Mouse (Mus musculus): ENCODE measurements around the gene Cpeb4. TPM values are rescaled to one million over a fixed set of nuclear protein-coding genes. Genes with fewer than 3 reads are reported as not detected.

Cpeb4 gene
- polyA plus RNA-seq, 1 experiment from 2014 or later: 5.9 TPM

- Histone ChIP-seq H3K27me3 (ENCODE audit: control insufficient read depth, insufficient read depth, low read length) (no peaks in the 10 kb centered on the region), H3K4me1 (ENCODE audit: control insufficient read depth, insufficient read depth, low read length) (no peaks in the 10 kb centered on the region), H3K4me2 (ENCODE audit: low read depth, low read length) (no peak overlapping the region), H3K9ac (ENCODE audit: low read length) (no peak overlapping the region), H3K27ac (ENCODE audit: low read length) (no peak overlapping the region), H3K36me3 (ENCODE audit: control insufficient read depth, insufficient read depth) (no peaks in the 10 kb centered on the region), H3K4me3 (ENCODE audit: low read length) (no peak overlapping the region), H3K9me3 (replicated peaks; ENCODE audit: control insufficient read depth, low read length) (no peaks in the 10 kb centered on the region)
- no peak for ATAC-seq (replicated peaks; ENCODE audit: extremely low read depth, insufficient read depth, low FRiP score)
- WGBS: 78% methylated on average over 13 of the region's 13 CpGs
These were observed 69.1 kb downstream of the Cpeb4 start for GRCm38 (mm10) chr11:31940898-31941639.

DNA sequence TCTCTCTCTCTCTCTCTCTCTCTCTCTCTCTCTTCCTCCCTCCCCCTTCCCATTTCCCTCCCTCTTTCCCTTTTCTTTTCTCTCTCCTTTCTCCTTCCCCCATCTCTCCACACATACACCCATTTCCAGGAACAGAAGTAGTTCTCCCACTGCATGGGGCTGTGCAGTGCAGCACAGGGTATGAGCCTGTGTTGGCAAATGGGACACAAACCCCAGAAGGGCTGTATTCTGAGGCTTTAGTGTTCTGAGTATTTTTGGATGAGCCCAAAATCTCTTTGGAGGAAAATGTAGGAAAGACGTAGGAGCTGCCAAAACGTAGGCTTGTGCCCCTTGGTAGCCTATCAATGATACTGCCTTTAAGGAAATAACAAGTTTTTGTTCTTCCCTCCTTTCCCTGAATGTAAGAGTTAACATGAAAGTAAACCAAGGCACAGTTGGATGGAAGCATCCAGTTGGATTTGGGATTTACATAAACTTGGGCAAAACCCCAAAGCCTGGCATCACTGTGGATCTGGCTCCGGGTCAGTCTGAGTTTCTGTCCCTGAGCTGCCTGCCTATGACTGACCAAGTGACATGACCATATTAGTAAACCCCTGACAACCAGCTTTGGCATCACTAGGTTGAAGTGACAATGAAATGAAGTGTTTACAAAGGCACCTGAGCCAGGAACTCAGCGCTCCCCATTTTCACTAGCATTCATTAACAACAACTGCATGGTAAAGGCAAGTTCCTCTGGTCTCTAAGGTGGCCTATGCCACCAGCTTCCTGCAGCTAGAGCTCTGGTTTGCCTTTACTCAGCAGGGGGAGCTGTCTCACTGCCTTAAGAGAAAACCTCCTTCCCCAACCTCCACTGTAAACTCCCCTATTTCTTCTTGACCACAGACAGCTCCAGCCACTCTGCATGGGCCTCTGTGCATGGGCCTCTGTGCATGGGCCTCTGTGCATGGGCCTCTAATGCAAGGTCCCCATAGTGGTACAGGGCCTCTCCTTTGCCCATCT is 69.9 kb downstream of the Cpeb4 start:
- H3K4me3 ChIP-seq (ENCODE audit: low read length): no peak overlapping the region
- no peaks in the 10 kb centered on the region for H3K27me3 ChIP-seq (ENCODE audit: control insufficient read depth, insufficient read depth, low read length)
- ATAC-seq (replicated peaks; ENCODE audit: extremely low read depth, insufficient read depth, low FRiP score): no peak
- no peaks in the 10 kb centered on the region for H3K36me3 ChIP-seq (ENCODE audit: control insufficient read depth, insufficient read depth)
- no peak overlapping the region for H3K27ac ChIP-seq (ENCODE audit: low read length)
- 84% methylated on average over 4 of the region's 4 CpGs for WGBS
- no peak overlapping the region for H3K4me2 ChIP-seq (ENCODE audit: low read depth, low read length)
- no peak overlapping the region for H3K9ac ChIP-seq (ENCODE audit: low read length)
- no peaks in the 10 kb centered on the region for H3K9me3 ChIP-seq (replicated peaks; ENCODE audit: control insufficient read depth, low read length)
- H3K4me1 ChIP-seq (ENCODE audit: control insufficient read depth, insufficient read depth, low read length): no peaks in the 10 kb centered on the region

DNA sequence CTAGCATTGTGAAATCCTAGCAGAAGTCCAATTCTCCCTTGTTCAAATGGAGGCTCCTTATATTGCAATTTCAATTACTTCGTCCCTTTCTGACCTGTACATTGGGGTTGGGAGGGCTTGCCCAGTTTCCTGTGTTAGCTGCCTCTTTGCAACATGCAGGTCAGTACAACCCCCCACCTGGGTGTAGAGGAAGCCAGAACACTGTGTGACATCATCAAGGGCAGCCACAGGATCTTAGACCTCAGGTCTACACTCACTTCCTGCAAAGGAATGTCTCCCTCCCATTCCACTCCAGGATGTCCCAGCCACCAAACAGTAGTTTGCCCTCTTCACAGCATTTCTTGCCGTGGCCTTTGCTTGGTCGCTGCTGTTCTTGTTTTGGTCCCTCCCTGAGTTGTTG is 73.5 kb downstream of the Cpeb4 start:
- 74% methylated on average over 3 of the region's 3 CpGs for WGBS
- no peaks in the 10 kb centered on the region for H3K9me3 ChIP-seq (replicated peaks; ENCODE audit: control insufficient read depth, low read length)
- no peak overlapping the region for H3K4me3 ChIP-seq (ENCODE audit: low read length)
- no peak overlapping the region for H3K9ac ChIP-seq (ENCODE audit: low read length)
- H3K4me2 ChIP-seq (ENCODE audit: low read depth, low read length): no peak overlapping the region
- H3K36me3 ChIP-seq (ENCODE audit: control insufficient read depth, insufficient read depth): no peaks in the 10 kb centered on the region
- peaks cover 7% of the 10 kb centered on the region for H3K4me1 ChIP-seq (ENCODE audit: control insufficient read depth, insufficient read depth, low read length)
- H3K27ac ChIP-seq (ENCODE audit: low read length): no peak overlapping the region
- no peak for ATAC-seq (replicated peaks; ENCODE audit: extremely low read depth, insufficient read depth, low FRiP score)
- no peaks in the 10 kb centered on the region for H3K27me3 ChIP-seq (ENCODE audit: control insufficient read depth, insufficient read depth, low read length)

GRCm38 (mm10) chr11:31948462-31949330 is 76.7 kb downstream of the Cpeb4 start:
- Histone ChIP-seq H3K4me3 (ENCODE audit: low read length) (peak overlapping the region; percentile 49), H3K4me2 (ENCODE audit: low read depth, low read length) (peak overlapping the region; percentile 61), H3K4me1 (ENCODE audit: control insufficient read depth, insufficient read depth, low read length) (peaks cover 7% of the 10 kb centered on the region), H3K27me3 (ENCODE audit: control insufficient read depth, insufficient read depth, low read length) (no peaks in the 10 kb centered on the region; the same call in 1 of the 2 replicates), H3K9ac (ENCODE audit: low read length) (peak overlapping the region; percentile 42), H3K9me3 (replicated peaks; ENCODE audit: control insufficient read depth, low read length) (no peaks in the 10 kb centered on the region), H3K36me3 (ENCODE audit: control insufficient read depth, insufficient read depth) (no peaks in the 10 kb centered on the region), H3K27ac (ENCODE audit: low read length) (no peak overlapping the region)
- peak; percentile 30; the same call in 1 of the 2 replicates for ATAC-seq (replicated peaks; ENCODE audit: extremely low read depth, insufficient read depth, low FRiP score)
- 20% methylated on average over 15 of the region's 15 CpGs for WGBS

DNA sequence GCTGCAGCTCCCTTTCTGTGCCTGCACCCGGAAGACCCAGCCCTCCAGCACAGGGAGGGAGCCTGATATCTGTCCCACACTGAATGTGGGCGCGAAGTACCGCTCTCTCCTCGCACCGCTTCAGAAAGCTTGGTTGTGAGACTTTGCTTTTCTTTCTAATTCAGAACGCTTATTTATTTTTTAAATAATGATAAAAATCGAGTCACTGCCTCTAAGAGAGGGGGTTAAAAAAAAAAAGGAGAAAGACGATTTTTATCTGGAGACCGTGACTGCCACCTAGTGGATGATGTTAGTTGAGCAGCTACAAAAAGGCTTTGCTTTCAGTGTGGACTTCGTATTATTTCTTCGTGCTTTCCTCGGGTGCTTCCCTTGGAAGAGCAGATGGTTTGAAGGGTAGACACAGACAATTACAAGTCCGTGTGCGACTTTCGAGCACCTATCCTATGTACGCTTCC is 77.3 kb downstream of the Cpeb4 start:
- Histone ChIP-seq H3K4me2 (ENCODE audit: low read depth, low read length) (peak overlapping the region; percentile 61), H3K27me3 (ENCODE audit: control insufficient read depth, insufficient read depth, low read length) (no peaks in the 10 kb centered on the region; the same call in 1 of the 2 replicates), H3K4me3 (ENCODE audit: low read length) (peak overlapping the region; percentile 49), H3K27ac (ENCODE audit: low read length) (no peak overlapping the region), H3K36me3 (ENCODE audit: control insufficient read depth, insufficient read depth) (no peaks in the 10 kb centered on the region), H3K9ac (ENCODE audit: low read length) (peak overlapping the region; percentile 45), H3K9me3 (replicated peaks; ENCODE audit: control insufficient read depth, low read length) (no peaks in the 10 kb centered on the region), H3K4me1 (ENCODE audit: control insufficient read depth, insufficient read depth, low read length) (peaks cover 7% of the 10 kb centered on the region)
- peak; percentile 74 for ATAC-seq (replicated peaks; ENCODE audit: extremely low read depth, insufficient read depth, low FRiP score)
- 2% methylated on average over 17 of the region's 17 CpGs for whole genome bisulfite sequencing

DNA sequence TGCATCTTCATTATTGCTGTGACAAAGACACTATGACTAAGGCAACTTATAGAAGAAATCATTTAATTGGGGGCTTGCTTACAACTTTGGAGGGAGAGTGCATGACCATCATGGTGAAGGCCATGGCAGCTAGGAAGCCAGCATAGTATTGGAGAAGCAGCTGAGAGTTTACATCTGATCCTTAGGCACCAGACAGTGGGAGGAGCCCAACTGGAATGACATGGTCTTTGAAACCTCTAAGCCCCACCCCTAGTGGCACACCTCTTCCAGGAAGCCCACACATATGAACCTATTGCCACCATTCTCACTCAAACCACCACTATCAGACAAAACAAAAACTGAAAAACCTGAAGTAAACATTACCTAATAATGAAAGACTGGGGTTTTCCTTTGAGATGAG is 88.1 kb downstream of the Cpeb4 start:
- no peaks in the 10 kb centered on the region for H3K27me3 ChIP-seq (ENCODE audit: control insufficient read depth, insufficient read depth, low read length)
- no peak overlapping the region for H3K9ac ChIP-seq (ENCODE audit: low read length)
- H3K4me3 ChIP-seq (ENCODE audit: low read length): no peak overlapping the region
- H3K9me3 ChIP-seq (replicated peaks; ENCODE audit: control insufficient read depth, low read length): no peaks in the 10 kb centered on the region
- H3K27ac ChIP-seq (ENCODE audit: low read length): no peak overlapping the region
- no peaks in the 10 kb centered on the region for H3K36me3 ChIP-seq (ENCODE audit: control insufficient read depth, insufficient read depth)
- no peaks in the 10 kb centered on the region for H3K4me1 ChIP-seq (ENCODE audit: control insufficient read depth, insufficient read depth, low read length)
- no peak for ATAC-seq (replicated peaks; ENCODE audit: extremely low read depth, insufficient read depth, low FRiP score)
- H3K4me2 ChIP-seq (ENCODE audit: low read depth, low read length): no peak overlapping the region

- Histone ChIP-seq H3K9ac (ENCODE audit: low read length) (no peak overlapping the region), H3K27ac (ENCODE audit: low read length) (no peak overlapping the region), H3K4me1 (ENCODE audit: control insufficient read depth, insufficient read depth, low read length) (no peaks in the 10 kb centered on the region), H3K4me2 (ENCODE audit: low read depth, low read length) (no peak overlapping the region), H3K4me3 (ENCODE audit: low read length) (no peak overlapping the region), H3K27me3 (ENCODE audit: control insufficient read depth, insufficient read depth, low read length) (no peaks in the 10 kb centered on the region), H3K36me3 (ENCODE audit: control insufficient read depth, insufficient read depth) (no peaks in the 10 kb centered on the region), H3K9me3 (replicated peaks; ENCODE audit: control insufficient read depth, low read length) (no peaks in the 10 kb centered on the region)
- WGBS: 96% methylated on average over 1 of the region's 1 CpGs
- no peak for ATAC-seq (replicated peaks; ENCODE audit: extremely low read depth, insufficient read depth, low FRiP score)
These were observed 92.0 kb downstream of the Cpeb4 start for GRCm38 (mm10) chr11:31963993-31964392.

DNA sequence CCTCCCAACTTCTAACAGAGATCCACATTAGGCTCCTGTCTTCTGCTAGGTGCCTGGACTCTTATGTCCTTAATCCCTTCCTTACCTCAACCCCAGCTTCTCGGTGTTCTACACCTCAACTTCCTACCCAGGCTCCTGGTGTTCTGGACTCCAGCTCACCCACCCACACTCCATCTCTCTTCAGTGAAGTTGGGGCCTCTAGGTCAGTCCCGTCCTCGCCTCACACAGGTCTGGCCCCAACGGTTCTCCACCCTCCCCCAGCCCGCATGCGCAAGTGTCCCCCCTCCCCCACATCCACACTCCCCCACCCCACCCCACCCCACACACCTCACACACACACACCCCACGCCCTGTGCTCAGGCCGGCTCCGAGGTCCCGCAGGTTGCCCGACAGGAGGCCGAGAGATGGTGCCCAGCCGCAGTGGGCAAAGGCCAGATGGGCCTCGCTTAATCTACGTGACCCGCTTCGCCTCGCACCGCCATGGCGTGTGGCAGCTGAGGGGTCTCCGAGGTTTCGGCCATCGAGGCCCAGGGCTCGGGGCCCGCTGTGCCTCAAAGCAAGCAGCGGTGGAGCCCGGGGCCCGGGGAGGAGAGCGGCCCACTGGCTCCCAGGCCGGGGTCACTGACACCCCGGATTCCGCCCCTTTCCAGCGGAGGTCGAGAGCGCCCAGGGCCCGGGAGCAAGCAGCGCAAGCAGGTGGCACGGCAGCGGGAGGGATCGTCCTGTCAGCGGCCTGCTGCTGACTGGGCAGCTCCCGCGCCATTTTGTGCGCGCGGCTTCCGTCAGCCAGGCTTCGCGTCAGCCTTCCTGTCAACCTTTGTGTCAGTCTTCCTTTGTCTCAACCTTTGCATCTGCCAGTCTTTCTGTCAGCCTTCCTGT is 93.5 kb downstream of the Cpeb4 start, which contains the start of gene 4930524B15Rik:
4930524B15Rik (plus strand) TSS at position 337 of the 879 bp plus-strand sequence.
- Histone ChIP-seq H3K9ac (ENCODE audit: low read length) (peak within 1 kb of the TSS; percentile 70), H3K4me2 (ENCODE audit: low read depth, low read length) (peak within 1 kb of the TSS; percentile 70), H3K9me3 (replicated peaks; ENCODE audit: control insufficient read depth, low read length) (no peaks in the 10 kb centered on the region), H3K27ac (ENCODE audit: low read length) (no peak within 1 kb of the TSS), H3K36me3 (ENCODE audit: control insufficient read depth, insufficient read depth) (no peaks in the 10 kb centered on the region), H3K4me3 (ENCODE audit: low read length) (peak within 1 kb of the TSS; percentile 41), H3K4me1 (ENCODE audit: control insufficient read depth, insufficient read depth, low read length) (no peaks in the 10 kb centered on the region), H3K27me3 (ENCODE audit: control insufficient read depth, insufficient read depth, low read length) (no peaks in the 10 kb centered on the region)
- WGBS: 26% methylated on average over 49 of the region's 49 CpGs
- ATAC-seq (replicated peaks; ENCODE audit: extremely low read depth, insufficient read depth, low FRiP score): no peak
